Mouse (Mus musculus): ENCODE data around the gene Ablim2.

Gene Ablim2

DNA sequence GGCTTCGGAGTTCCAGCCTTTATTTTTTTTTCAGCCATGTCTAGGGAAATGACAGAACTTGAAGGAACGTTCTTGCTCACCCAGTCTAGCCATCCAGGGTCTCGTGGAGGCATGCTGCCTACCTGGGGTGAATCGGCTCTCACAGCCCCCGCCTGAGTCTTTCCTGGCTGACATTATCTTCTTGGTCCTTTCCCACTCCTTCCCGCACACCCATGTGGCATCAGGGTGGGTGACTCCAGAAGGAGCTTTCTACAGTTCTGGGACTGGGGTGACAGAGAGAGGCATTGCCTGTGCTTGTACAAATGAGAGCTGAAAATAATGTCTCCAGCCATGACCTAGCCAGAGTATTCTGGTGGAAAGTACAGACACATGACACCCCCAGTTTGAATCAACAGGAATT is 163.5 kb downstream of the Ablim2 start:
- no peak for DNase-seq

GRCm38 (mm10) chr5:35921595-35922254 is 164.0 kb downstream of the Ablim2 start:
- no peak for DNase-seq

- DNase-seq: no peak
Observed at GRCm38 (mm10) chr5:35923448-35923847, 165.8 kb downstream of the Ablim2 start.

- DNase-seq: no peak
Observed at GRCm38 (mm10) chr5:35925171-35925634, 167.5 kb downstream of the Ablim2 start.

DNA sequence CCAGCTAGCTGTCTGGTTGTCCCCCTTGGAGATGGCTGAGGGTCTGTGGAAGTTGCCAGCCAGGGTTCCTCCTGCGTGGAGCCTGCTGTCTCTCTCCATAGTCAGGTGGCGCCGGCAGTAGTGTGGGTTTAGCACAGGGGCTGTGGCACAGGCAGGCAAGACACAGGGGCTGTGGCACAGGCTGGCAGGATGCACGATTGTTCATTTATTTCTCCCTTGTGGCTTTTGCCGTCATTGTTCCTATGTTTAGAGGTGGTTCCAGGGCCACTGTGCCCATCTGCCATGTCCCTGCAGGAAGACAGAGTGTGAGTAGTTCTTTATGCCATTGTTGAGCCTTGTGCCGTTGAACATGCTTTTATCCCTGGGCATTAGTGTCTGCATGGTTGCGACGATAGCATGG is 168.8 kb downstream of the Ablim2 start:
- no peak for DNase-seq

- no peak for DNase-seq
Observed at GRCm38 (mm10) chr5:35931296-35931695, 173.6 kb downstream of the Ablim2 start.

DNA sequence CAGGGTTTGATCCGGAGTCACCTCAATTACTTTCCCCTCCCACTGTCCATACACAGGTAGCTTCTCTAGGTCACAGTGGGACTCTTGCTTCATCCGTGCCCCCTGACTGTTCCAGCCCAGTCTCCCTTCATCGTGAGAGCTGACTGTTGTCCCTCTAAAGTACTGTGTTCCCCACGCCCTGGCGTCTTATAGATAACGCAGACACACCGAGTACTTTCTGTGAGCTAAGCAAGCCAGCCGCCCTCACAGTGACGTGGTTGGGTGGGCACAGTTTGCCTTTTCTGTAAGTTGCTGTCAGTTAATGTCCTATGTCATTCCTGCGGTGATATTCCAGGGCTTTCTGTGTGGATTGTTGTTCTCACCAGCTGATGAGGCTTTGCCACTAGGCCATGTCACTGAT is 175.4 kb downstream of the Ablim2 start:
- DNase-seq: no peak
